Mouse (Mus musculus): ENCODE data around the gene Proca1. TPM values are rescaled to one million over a fixed set of nuclear protein-coding genes. Genes with fewer than 3 reads are reported as not detected.

The Proca1 gene
- total RNA-seq, 1 experiment, result 0.80 TPM

- in situ Hi-C loops (cut with MboI; ENCODE audit: low sequenced_read_pairs in 2 of 2, unreplicated experiment in 2 of 2), result no loop called here
- Histone ChIP-seq H3K9ac (ENCODE audit: insufficient read depth, low read depth, low read length, poor library complexity, severe bottlenecking) (no peak overlapping the region), H3K27ac (ENCODE audit: insufficient read depth, low read depth, low read length, poor library complexity, severe bottlenecking) (no peak overlapping the region), H3K36me3 (ENCODE audit: control insufficient read depth, insufficient read depth, low read length, poor library complexity, severe bottlenecking) (peaks cover 29% of the 10 kb centered on the region), H3K9me3 (ENCODE audit: control insufficient read depth, insufficient read depth, low read depth, low read length) (no peaks in the 10 kb centered on the region), H3K4me3 (ENCODE audit: insufficient read depth in 1 of 2, low read depth in 1 of 2, low read length in 2 of 2, poor library complexity in 1 of 2, severe bottlenecking in 1 of 2) (no peak overlapping the region), H3K4me1 (ENCODE audit: control insufficient read depth in 2 of 2, insufficient read depth in 2 of 2, low read length in 2 of 2, poor library complexity in 1 of 2) (no peaks in the 10 kb centered on the region; a peak in 1 of 4 replicates)
- TF ChIP-seq MAFK (IDR thresholded peaks at IDR 0.05; ENCODE audit: insufficient read depth, low read depth, low read length) (no peak), ZC3H11A (IDR thresholded peaks at IDR 0.05; ENCODE audit: borderline replicate concordance, low read depth, low read length) (no peak), CHD2 (IDR thresholded peaks at IDR 0.05; ENCODE audit: low read depth, low read length) (no peak), ZNF384 (IDR thresholded peaks at IDR 0.05; ENCODE audit: low read depth, low read length) (no peak), HCFC1 (IDR thresholded peaks at IDR 0.05; ENCODE audit: borderline replicate concordance, insufficient read depth, low read length) (no peak)
- DNase-seq (ENCODE audit: low read depth, low spot score), result no peak
These were observed 9.2 kb downstream of the Proca1 start for GRCm38 (mm10) chr11:78202372-78202771.

GRCm38 (mm10) chr11:78204287-78204686, 11.1 kb downstream of the Proca1 start:
- H3K27ac ChIP-seq (ENCODE audit: insufficient read depth, low read depth, low read length, poor library complexity, severe bottlenecking), result no peak overlapping the region
- TF ChIP-seq MAFK (IDR thresholded peaks at IDR 0.05; ENCODE audit: insufficient read depth, low read depth, low read length), result no peak
- TF ChIP-seq ZNF384 (IDR thresholded peaks at IDR 0.05; ENCODE audit: low read depth, low read length), result no peak
- TF ChIP-seq ZC3H11A (IDR thresholded peaks at IDR 0.05; ENCODE audit: borderline replicate concordance, low read depth, low read length), result no peak
- no peak for TF ChIP-seq CHD2 (IDR thresholded peaks at IDR 0.05; ENCODE audit: low read depth, low read length)
- TF ChIP-seq HCFC1 (IDR thresholded peaks at IDR 0.05; ENCODE audit: borderline replicate concordance, insufficient read depth, low read length), result no peak
- no peaks in the 10 kb centered on the region; a peak in 1 of 4 replicates for H3K4me1 ChIP-seq (ENCODE audit: control insufficient read depth in 2 of 2, insufficient read depth in 2 of 2, low read length in 2 of 2, poor library complexity in 1 of 2)
- H3K4me3 ChIP-seq (ENCODE audit: insufficient read depth in 1 of 2, low read depth in 1 of 2, low read length in 2 of 2, poor library complexity in 1 of 2, severe bottlenecking in 1 of 2), result no peak overlapping the region
- no peaks in the 10 kb centered on the region for H3K9me3 ChIP-seq (ENCODE audit: control insufficient read depth, insufficient read depth, low read depth, low read length)
- in situ Hi-C loops (cut with MboI; ENCODE audit: low sequenced_read_pairs in 2 of 2, unreplicated experiment in 2 of 2), result no loop called here
- no peak for DNase-seq (ENCODE audit: low read depth, low spot score)
- peaks cover 48% of the 10 kb centered on the region for H3K36me3 ChIP-seq (ENCODE audit: control insufficient read depth, insufficient read depth, low read length, poor library complexity, severe bottlenecking)
- H3K9ac ChIP-seq (ENCODE audit: insufficient read depth, low read depth, low read length, poor library complexity, severe bottlenecking), result no peak overlapping the region

- DNase-seq (ENCODE audit: low read depth, low spot score), result no peak
- no peaks in the 10 kb centered on the region; a peak in 1 of 4 replicates for H3K4me1 ChIP-seq (ENCODE audit: control insufficient read depth in 2 of 2, insufficient read depth in 2 of 2, low read length in 2 of 2, poor library complexity in 1 of 2)
- H3K4me3 ChIP-seq (ENCODE audit: insufficient read depth in 1 of 2, low read depth in 1 of 2, low read length in 2 of 2, poor library complexity in 1 of 2, severe bottlenecking in 1 of 2), result no peak overlapping the region
- no peak overlapping the region for H3K9ac ChIP-seq (ENCODE audit: insufficient read depth, low read depth, low read length, poor library complexity, severe bottlenecking)
- in situ Hi-C loops (cut with MboI; ENCODE audit: low sequenced_read_pairs in 2 of 2, unreplicated experiment in 2 of 2), result no loop called here
- TF ChIP-seq HCFC1 (IDR thresholded peaks at IDR 0.05; ENCODE audit: borderline replicate concordance, insufficient read depth, low read length) (no peak), ZC3H11A (IDR thresholded peaks at IDR 0.05; ENCODE audit: borderline replicate concordance, low read depth, low read length) (no peak), ZNF384 (IDR thresholded peaks at IDR 0.05; ENCODE audit: low read depth, low read length) (no peak), CHD2 (IDR thresholded peaks at IDR 0.05; ENCODE audit: low read depth, low read length) (no peak), MAFK (IDR thresholded peaks at IDR 0.05; ENCODE audit: insufficient read depth, low read depth, low read length) (no peak)
- no peak overlapping the region for H3K27ac ChIP-seq (ENCODE audit: insufficient read depth, low read depth, low read length, poor library complexity, severe bottlenecking)
- H3K36me3 ChIP-seq (ENCODE audit: control insufficient read depth, insufficient read depth, low read length, poor library complexity, severe bottlenecking), result peaks cover 60% of the 10 kb centered on the region
- no peaks in the 10 kb centered on the region for H3K9me3 ChIP-seq (ENCODE audit: control insufficient read depth, insufficient read depth, low read depth, low read length)
These were observed 12.4 kb downstream of the Proca1 start for GRCm38 (mm10) chr11:78205361-78206206.

GRCm38 (mm10) chr11:78207190-78207589, 14.0 kb downstream of the Proca1 start:
- H3K36me3 ChIP-seq (ENCODE audit: control insufficient read depth, insufficient read depth, low read length, poor library complexity, severe bottlenecking), result peaks cover 73% of the 10 kb centered on the region

More at GRCm38 (mm10) chr11:78207190-78207589, 14.0 kb downstream of the Proca1 start:
- in situ Hi-C loops (cut with MboI; ENCODE audit: low sequenced_read_pairs in 2 of 2, unreplicated experiment in 2 of 2), result no loop called here
- Histone ChIP-seq H3K4me3 (ENCODE audit: insufficient read depth in 1 of 2, low read depth in 1 of 2, low read length in 2 of 2, poor library complexity in 1 of 2, severe bottlenecking in 1 of 2) (no peak overlapping the region), H3K9ac (ENCODE audit: insufficient read depth, low read depth, low read length, poor library complexity, severe bottlenecking) (no peak overlapping the region), H3K27ac (ENCODE audit: insufficient read depth, low read depth, low read length, poor library complexity, severe bottlenecking) (no peak overlapping the region), H3K4me1 (ENCODE audit: control insufficient read depth in 2 of 2, insufficient read depth in 2 of 2, low read length in 2 of 2, poor library complexity in 1 of 2) (no peaks in the 10 kb centered on the region; a peak in 1 of 4 replicates), H3K9me3 (ENCODE audit: control insufficient read depth, insufficient read depth, low read depth, low read length) (no peaks in the 10 kb centered on the region)
- no peak for DNase-seq (ENCODE audit: low read depth, low spot score)
- TF ChIP-seq ZC3H11A (IDR thresholded peaks at IDR 0.05; ENCODE audit: borderline replicate concordance, low read depth, low read length) (no peak), CHD2 (IDR thresholded peaks at IDR 0.05; ENCODE audit: low read depth, low read length) (no peak), ZNF384 (IDR thresholded peaks at IDR 0.05; ENCODE audit: low read depth, low read length) (no peak), HCFC1 (IDR thresholded peaks at IDR 0.05; ENCODE audit: borderline replicate concordance, insufficient read depth, low read length) (no peak), MAFK (IDR thresholded peaks at IDR 0.05; ENCODE audit: insufficient read depth, low read depth, low read length) (no peak)

Data from ES-E14 (cell line).